Mouse (Mus musculus) limb, embryonic 13.5 days (tissue): ENCODE measurements at regions not wholly inside any gene's neighbourhood (a gene's known extent, or its start where the extent isn't known, plus 50 kb on each side); places are given as distances from the start of the nearest gene placed in this dataset.

Experiments
- ATAC-seq: fragments of 200-750 bp; cut with Nextera tagmentation; 2 replicates; pipeline ENCODE4 v1.8.0; 2017; ENCODE audit warnings: low read depth, moderate number of reproducible peaks, moderate TSS enrichment; ENCODE audit not compliant: low FRiP score
- H3K27ac ChIP-seq: fragments of 300-500 bp; sonication (generic); 2 replicates; pipeline ENCODE4 v1.5.1; 2015; ENCODE audit warnings: inconsistent platforms, mild to moderate bottlenecking, moderate library complexity
- H3K27me3 ChIP-seq: fragments of 300-500 bp; sonication (generic); 2 replicates; pipeline ENCODE4 v1.6.1; 2015; ENCODE audit warnings: mild to moderate bottlenecking, inconsistent platforms
- H3K36me3 ChIP-seq: fragments of 300-500 bp; sonication (generic); 2 replicates; pipeline ENCODE4 v1.6.1; 2015; ENCODE audit warnings: inconsistent platforms, mild to moderate bottlenecking, moderate library complexity
- H3K4me1 ChIP-seq: fragments of 300-500 bp; sonication (generic); 2 replicates; pipeline ENCODE4 v1.6.1; 2015; ENCODE audit warnings: inconsistent platforms
- H3K4me2 ChIP-seq: fragments of 300-500 bp; sonication (generic); replicated peaks from 2 replicates; pipeline ENCODE4 v1.6.1; 2015; ENCODE audit warnings: inconsistent platforms, mild to moderate bottlenecking, moderate library complexity
- H3K4me3 ChIP-seq: fragments of 300-500 bp; sonication (generic); 2 replicates; pipeline ENCODE4 v1.5.1; 2015; ENCODE audit warnings: moderate library complexity, mild to moderate bottlenecking, inconsistent platforms
- H3K9ac ChIP-seq: fragments of 300-500 bp; sonication (generic); 2 replicates; pipeline ENCODE4 v1.6.1; 2015; ENCODE audit warnings: mild to moderate bottlenecking, inconsistent platforms
- H3K9me3 ChIP-seq: fragments of 300-500 bp; sonication (generic); 2 replicates; pipeline ENCODE4 v1.6.1; 2016; ENCODE audit warnings: inconsistent platforms
- WGBS: fragments of 180-500 bp; shearing (Covaris S2); methylation state at CpG from one replicate; pipeline ENCODE4 v1.1.7; 2015; 5-methylcytosine and 5-hydroxymethylcytosine counted together

DNA sequence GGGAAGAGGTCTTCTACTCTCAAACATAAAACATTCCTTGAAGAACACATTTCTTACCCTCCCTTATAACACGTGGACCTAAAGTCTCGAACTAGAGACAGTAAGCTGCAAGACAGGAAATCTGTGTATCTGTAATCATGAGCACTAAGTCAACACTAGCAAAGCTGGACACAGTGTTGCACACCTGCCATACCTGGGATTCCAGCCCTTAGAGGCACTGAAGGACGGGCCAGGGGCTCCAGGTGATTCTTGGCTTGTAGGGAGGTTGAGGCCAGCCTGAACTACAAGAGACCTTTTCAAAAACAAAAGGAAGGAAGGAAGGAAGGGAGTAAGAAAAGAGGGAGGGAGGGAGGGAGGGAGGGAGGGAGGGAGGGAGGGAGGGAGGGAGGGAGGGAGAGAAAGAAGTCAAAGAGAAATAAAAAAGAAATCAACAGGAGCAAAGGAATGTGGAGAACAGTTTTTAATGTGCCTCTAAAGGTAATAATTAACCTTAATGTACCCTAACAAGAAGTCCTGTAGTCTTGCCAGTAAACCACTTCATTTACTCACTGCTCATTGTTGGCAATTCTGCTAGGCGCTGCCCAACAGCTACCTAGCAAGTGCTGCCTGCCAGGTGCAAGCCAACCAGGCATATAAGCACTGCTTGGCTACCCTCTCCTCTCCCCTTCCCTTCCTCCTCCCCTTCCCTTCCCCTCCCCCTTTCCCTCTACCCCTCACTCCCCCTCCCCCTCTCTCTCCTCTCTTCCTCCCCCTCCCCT, 401.0 kb upstream of the Acvr2a start:
- H3K4me3 ChIP-seq = no peak overlapping the region
- H3K27ac ChIP-seq = no peak overlapping the region
- H3K27me3 ChIP-seq = no peaks in the 10 kb centered on the region
- H3K9me3 ChIP-seq = no peaks in the 10 kb centered on the region
- ATAC-seq = no peak
- no peaks in the 10 kb centered on the region for H3K36me3 ChIP-seq
- H3K4me2 ChIP-seq = no peak overlapping the region
- WGBS = 68% methylated on average over 4 of the region's 4 CpGs
- peaks cover 5% of the 10 kb centered on the region for H3K4me1 ChIP-seq
- H3K9ac ChIP-seq = no peak overlapping the region

DNA sequence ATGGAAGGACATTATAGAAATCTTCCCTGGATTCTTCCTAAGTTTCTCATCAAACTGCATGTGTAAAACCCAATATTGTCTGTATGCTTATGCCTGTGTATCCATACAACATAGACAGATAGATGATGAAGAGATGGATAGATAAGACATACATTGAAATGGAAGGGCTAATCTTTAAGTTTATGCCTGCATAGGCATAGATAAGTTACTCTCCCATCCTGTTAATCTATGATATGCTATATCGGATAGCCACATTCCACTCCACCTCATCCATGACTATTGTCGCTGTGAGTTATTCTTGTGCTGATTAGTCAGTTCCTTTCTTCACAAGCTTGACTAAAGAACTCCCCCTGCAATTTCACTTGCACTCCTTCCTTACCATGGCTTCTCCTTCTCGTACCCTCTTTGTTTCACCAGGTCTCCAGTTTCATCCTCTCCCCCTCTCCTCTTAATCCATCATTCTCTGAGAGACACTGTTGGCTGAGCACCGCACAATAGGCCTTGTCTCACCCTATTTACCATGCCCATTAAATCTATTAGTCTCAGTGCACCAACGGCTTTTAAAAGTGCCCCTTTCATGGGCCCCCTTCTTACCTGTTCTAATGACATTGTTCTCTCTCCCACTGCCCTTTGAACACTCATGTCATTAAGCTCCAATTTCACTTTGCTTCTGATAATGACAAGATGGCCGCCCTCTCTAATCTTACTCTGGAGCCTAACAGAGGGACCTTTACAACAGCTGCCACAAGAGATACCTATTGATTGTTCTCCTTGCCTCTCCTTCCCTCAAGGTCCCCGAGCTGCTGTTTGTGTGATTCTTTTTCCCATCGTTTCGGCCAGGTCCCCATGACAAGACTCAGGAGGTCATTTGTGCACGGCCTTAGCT, 399.1 kb upstream of the Acvr2a start:
- no peak overlapping the region for H3K4me3 ChIP-seq
- no peak overlapping the region for H3K9ac ChIP-seq
- H3K36me3 ChIP-seq = no peaks in the 10 kb centered on the region
- no peaks in the 10 kb centered on the region for H3K27me3 ChIP-seq
- H3K4me1 ChIP-seq = peaks cover 4% of the 10 kb centered on the region
- ATAC-seq = no peak
- H3K27ac ChIP-seq = no peak overlapping the region
- H3K4me2 ChIP-seq = no peak overlapping the region
- 68% methylated on average over 10 of the region's 10 CpGs for WGBS
- no peaks in the 10 kb centered on the region for H3K9me3 ChIP-seq

DNA sequence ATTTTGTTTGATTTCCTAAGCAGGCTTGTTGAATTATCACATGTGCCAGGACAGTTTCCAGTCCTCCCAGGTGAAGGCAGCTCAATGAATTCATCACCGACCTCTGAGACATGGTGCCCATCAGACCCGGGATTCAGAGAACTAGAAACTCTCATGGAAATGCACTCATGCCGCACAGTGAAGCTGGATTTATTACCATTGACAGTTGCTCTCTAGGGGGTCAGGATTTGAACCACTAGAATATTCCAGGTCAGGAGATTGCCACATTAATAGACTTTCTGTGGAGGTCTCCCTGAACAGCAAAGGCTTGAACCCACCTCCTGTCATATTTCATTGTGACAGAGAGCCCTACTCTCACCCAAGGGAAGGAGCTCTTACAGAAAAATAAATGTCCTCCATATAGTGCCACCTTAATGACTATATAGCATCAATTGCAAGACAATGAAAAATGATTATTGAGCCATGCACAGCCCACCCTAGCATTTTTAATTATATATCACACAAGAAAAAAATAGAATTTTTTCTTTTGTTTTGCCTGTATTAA, 397.6 kb upstream of the Acvr2a start:
- no peaks in the 10 kb centered on the region for H3K36me3 ChIP-seq
- H3K9ac ChIP-seq = no peak overlapping the region
- ATAC-seq = no peak
- H3K4me2 ChIP-seq = no peak overlapping the region
- no peak overlapping the region for H3K4me3 ChIP-seq
- no peak overlapping the region for H3K27ac ChIP-seq
- peaks cover 4% of the 10 kb centered on the region; the same call in 1 of the 2 replicates for H3K4me1 ChIP-seq
- H3K27me3 ChIP-seq = no peaks in the 10 kb centered on the region
- no peaks in the 10 kb centered on the region for H3K9me3 ChIP-seq
- WGBS = 55% methylated on average over 3 of the region's 3 CpGs

DNA sequence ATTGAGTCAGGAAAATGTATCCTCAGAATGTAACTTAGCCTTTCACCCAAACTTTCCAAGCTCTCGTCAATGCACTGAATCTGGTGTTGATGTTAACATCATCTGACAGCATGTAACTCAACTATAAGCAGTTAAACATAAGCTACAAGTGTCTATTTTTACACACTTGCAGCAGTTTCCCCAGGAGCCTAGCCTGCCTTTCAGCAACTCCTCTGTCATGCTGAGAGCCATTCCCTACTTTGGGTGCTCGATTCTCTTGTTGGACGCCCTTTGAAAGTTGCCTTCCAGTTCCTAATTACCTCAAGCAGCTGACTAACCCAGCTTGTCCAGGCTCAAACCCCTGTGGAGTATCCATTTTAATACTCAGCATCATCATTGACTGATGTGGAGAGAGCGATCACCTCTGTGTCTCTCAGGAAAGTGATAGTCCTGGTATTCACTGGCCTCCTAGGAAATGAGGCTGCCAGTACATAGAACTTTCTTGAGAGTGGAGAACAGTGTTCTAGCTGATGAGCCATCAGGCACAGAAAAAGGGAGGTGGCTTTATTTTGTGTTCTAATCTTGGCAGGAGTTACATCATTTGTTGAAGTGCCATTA, 396.8 kb upstream of the Acvr2a start:
- H3K36me3 ChIP-seq = no peaks in the 10 kb centered on the region
- no peaks in the 10 kb centered on the region for H3K27me3 ChIP-seq
- no peak overlapping the region for H3K9ac ChIP-seq
- no peak overlapping the region for H3K4me3 ChIP-seq
- no peaks in the 10 kb centered on the region for H3K9me3 ChIP-seq
- H3K4me2 ChIP-seq = no peak overlapping the region
- 66% methylated on average over 4 of the region's 4 CpGs for WGBS
- no peak overlapping the region for H3K27ac ChIP-seq
- H3K4me1 ChIP-seq = peaks cover 4% of the 10 kb centered on the region; the same call in 1 of the 2 replicates
- no peak for ATAC-seq

DNA sequence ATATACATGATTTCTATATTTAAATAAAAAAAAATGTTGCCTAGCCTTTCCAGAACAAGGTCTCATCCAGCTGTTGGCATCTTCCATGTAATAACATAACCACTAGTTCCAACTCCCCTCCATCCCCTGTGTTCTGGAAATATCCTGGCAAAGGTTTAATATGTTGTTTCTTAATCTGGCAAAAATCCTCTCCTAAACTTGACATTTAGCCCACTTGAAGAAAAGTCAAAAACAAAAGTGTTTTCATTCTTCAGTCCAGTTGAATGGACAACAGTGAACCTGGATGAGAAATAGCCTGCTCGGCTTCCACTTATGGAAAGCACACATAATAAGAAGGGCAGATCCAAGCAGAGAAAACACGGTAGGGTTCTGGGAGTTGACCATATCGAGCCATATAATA, 393.1 kb upstream of the Acvr2a start:
- Histone ChIP-seq H3K4me3 (no peak overlapping the region), H3K9me3 (no peaks in the 10 kb centered on the region), H3K4me2 (no peak overlapping the region), H3K4me1 (peaks cover 18% of the 10 kb centered on the region), H3K36me3 (no peaks in the 10 kb centered on the region), H3K27me3 (no peaks in the 10 kb centered on the region), H3K9ac (no peak overlapping the region), H3K27ac (no peak overlapping the region)
- 95% methylated on average over 3 of the region's 3 CpGs for WGBS
- no peak for ATAC-seq

DNA sequence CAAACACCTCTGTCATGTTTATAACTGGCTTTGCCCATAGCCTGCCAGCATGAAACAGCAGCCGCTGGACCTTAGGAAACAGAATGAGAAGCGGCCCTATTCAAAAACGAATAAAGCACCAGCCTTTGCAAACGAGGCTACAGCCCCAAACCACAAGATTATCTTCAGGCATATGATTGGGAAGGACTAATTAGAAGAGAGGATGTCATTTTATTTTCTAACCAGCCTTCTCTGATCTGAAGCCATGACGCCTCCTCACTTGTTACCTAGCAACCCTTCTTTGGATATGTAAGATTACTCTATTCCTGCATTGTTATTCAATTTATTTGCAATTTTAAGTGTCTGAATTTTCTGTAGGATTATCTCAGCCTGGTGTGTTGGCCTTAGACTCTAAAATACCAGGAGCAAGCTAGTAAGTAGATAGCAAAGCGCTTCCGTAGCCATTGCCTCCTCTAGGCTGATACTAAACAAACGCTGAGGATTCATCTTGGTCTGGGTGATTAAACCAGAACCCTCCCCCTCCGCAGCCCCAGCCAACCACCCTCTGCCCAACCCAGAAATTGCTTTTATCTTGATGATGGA, 390.0 kb upstream of the Acvr2a start:
- H3K4me1 ChIP-seq = peaks cover 25% of the 10 kb centered on the region
- no peak for ATAC-seq
- H3K27me3 ChIP-seq = no peaks in the 10 kb centered on the region
- no peaks in the 10 kb centered on the region for H3K36me3 ChIP-seq
- H3K4me3 ChIP-seq = no peak overlapping the region
- no peak overlapping the region for H3K27ac ChIP-seq
- no peak overlapping the region for H3K4me2 ChIP-seq
- 48% methylated on average over 9 of the region's 9 CpGs for WGBS
- no peaks in the 10 kb centered on the region for H3K9me3 ChIP-seq
- no peak overlapping the region for H3K9ac ChIP-seq

DNA sequence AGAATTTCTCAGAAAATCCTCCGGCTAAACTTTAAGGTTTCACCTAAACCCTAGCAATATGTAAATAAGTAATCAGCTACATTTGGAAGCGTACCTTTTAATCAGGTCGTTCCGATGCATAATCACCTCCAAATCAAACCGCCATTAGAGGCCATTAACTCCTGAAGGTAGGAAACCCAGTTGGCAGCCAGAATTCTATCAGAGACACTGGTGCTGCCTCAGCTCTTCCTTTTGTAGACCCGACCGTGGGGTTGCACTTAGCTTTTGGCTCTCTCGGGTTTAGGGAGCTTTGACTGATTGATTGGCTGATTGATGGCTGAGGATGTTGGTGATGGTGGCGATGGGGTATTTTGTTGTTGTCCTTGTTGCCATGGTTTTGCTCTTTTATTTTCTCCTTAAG, 389.3 kb upstream of the Acvr2a start:
- no peak overlapping the region for H3K9ac ChIP-seq
- ATAC-seq = no peak
- no peak overlapping the region for H3K27ac ChIP-seq
- H3K4me1 ChIP-seq = peaks cover 25% of the 10 kb centered on the region
- WGBS = 29% methylated on average over 9 of the region's 9 CpGs
- H3K4me2 ChIP-seq = no peak overlapping the region
- no peaks in the 10 kb centered on the region for H3K9me3 ChIP-seq
- no peaks in the 10 kb centered on the region for H3K36me3 ChIP-seq
- no peaks in the 10 kb centered on the region for H3K27me3 ChIP-seq
- no peak overlapping the region for H3K4me3 ChIP-seq

DNA sequence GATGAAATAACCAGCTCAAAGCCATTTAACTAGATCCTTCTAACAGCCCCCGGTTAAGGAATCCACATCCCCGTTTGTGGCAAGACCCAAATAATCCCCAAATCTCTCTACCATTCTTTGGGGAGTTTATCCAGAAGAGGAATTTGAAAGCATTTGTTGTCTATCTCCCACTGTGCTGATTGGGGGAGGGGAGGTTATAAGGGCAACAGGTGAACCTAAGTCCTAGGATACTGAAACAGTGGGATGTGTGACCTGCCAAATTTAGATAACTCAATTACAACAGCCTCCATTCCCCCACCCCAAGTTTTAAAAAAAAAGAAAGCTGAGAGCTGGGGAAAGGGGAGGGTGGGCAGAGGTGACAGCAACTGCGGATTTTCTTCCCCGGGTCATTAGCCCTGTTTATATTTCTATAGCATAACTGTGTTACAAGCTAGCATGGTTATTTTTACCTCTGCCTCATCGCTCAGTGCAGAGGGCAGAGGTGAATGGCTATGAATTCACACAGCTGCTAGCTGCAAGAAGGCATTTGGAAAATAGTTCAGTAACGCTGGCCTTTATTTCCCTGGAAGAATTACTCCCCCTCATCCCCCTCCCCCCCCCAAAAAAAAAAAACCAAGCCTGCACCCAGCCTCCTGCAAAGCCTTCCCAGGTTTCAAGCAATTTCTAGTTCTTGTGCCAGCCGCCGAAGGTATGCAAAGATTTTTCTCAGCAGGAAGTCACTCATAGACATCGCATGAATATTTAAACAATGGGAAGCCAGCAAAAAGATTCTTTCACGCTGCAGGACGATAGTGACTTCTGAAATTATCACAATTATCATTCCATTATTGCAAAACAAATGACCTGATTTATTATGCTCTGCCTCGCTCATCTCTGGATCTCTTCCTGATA, 388.5 kb upstream of the Acvr2a start:
- no peak overlapping the region for H3K4me3 ChIP-seq
- H3K4me1 ChIP-seq = peaks cover 21% of the 10 kb centered on the region
- no peaks in the 10 kb centered on the region for H3K36me3 ChIP-seq
- H3K4me2 ChIP-seq = no peak overlapping the region
- H3K27ac ChIP-seq = no peak overlapping the region
- peak; percentile 77 for ATAC-seq
- WGBS = 22% methylated on average over 12 of the region's 12 CpGs
- no peaks in the 10 kb centered on the region for H3K27me3 ChIP-seq
- H3K9ac ChIP-seq = no peak overlapping the region
- H3K9me3 ChIP-seq = no peaks in the 10 kb centered on the region

DNA sequence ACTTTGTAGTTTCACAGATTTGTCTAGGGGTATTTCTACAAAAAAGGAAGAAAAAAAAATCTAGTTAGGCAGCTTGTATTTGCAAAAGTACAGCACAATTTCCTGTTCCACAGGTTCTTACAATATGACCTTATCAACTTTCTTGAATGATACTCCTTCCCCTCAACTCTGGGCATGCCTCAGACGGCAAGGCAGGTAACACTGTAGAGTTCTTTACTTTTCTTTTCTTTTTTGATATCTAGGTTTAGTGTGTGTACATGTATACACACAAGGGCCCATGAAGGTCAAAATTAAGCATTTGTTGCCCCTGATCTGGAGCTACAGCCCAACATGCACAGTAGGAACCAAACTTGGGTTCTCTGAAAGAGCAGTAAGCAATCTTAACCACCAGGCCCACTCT, 381.4 kb upstream of the Acvr2a start:
- Histone ChIP-seq H3K9ac (no peak overlapping the region), H3K4me3 (no peak overlapping the region), H3K36me3 (no peaks in the 10 kb centered on the region), H3K27ac (no peak overlapping the region), H3K9me3 (no peaks in the 10 kb centered on the region), H3K4me1 (no peaks in the 10 kb centered on the region), H3K4me2 (no peak overlapping the region), H3K27me3 (no peaks in the 10 kb centered on the region)
- 68% methylated on average over 1 of the region's 1 CpGs for WGBS
- no peak for ATAC-seq

DNA sequence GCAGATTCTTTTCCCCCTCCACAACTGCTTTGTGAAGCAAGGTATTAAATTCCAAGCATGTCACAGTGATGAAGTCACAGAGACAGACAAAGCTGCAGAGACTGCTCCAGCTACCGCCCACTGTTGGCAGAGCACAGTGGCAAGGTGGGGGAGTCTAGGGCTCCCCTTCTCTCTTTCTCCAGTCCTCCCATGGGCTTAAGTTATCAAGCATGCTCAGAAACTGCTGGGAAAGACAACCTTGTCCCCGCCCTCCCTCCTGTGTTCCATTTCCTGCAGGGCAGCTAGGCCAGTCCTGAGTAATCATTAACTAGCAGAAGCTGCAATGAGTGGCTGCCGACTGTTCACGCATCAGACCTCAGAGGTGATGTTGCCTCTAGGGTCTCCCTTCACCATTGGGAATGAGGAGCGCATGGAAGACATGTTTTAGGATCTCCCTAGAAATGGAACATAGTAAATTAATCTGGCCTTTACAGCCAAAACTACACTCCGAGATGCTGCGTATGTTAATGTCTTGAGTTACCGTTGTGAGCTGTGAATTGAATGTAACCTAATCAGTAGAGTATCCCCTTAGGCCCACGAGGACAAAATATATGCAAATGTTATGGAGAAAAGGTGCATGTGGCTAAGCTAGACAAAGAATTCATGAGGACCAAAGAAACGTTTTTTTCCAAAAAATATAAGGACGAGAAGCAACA, 372.5 kb upstream of the Acvr2a start:
- Histone ChIP-seq H3K9ac (0 out of 2 replicates have a peak overlapping the region, but pooled peaks have one; percentile 25), H3K27ac (peak overlapping the region; percentile 2; the same call in 1 of the 2 replicates), H3K36me3 (no peaks in the 10 kb centered on the region), H3K27me3 (no peaks in the 10 kb centered on the region), H3K4me3 (no peak overlapping the region), H3K4me2 (0 out of 2 replicates have a peak overlapping the region, but pooled peaks have one; percentile 2), H3K4me1 (peaks cover 23% of the 10 kb centered on the region), H3K9me3 (no peaks in the 10 kb centered on the region)
- ATAC-seq = peak; percentile 73; the same call in 1 of the 2 replicates
- 34% methylated on average over 11 of the region's 11 CpGs for WGBS
